Mouse (Mus musculus): ENCODE results near the gene Rasl11b. TPM values are rescaled to one million over a fixed set of nuclear protein-coding genes. Genes with fewer than 3 reads are reported as not detected.

Gene Rasl11b
- polyA plus RNA-seq, 1 experiment: 0.10 TPM

DNA sequence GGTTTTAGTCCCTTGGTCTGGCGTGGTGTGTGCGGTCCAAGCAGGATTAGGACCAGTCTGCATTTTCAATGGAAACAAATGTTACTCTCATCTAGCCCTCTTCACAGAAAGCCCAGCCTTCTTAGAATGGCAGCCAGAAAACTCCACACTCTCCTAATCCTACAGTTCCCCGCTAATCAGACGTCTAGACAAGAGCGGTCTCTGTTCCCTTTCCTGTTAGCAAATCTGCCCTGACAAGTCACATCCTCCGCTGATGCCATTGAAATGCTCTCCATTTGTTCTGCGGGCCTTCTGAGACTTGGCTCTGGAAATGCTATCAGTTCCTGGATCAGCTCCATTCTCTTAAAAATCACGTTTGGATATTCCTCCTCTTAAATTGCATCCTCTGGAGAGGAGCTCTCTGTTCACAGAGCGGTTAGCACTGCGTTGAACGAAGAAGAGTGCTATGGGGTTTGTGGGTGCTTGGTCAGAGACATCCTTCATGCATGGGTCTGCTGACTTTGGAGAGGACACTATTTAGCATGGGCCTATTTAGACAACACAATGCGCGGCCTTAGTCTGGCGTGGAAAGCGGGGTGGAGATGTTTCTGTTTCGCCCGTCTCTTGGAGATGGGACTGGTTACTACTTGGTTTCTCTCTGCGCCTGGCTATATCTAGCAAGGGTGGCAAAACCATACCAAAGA lies 21.8 kb upstream of the Rasl11b start:
- no peak for TF ChIP-seq GATA1 (IDR thresholded peaks at IDR 0.05; ENCODE audit: low read length)

DNA sequence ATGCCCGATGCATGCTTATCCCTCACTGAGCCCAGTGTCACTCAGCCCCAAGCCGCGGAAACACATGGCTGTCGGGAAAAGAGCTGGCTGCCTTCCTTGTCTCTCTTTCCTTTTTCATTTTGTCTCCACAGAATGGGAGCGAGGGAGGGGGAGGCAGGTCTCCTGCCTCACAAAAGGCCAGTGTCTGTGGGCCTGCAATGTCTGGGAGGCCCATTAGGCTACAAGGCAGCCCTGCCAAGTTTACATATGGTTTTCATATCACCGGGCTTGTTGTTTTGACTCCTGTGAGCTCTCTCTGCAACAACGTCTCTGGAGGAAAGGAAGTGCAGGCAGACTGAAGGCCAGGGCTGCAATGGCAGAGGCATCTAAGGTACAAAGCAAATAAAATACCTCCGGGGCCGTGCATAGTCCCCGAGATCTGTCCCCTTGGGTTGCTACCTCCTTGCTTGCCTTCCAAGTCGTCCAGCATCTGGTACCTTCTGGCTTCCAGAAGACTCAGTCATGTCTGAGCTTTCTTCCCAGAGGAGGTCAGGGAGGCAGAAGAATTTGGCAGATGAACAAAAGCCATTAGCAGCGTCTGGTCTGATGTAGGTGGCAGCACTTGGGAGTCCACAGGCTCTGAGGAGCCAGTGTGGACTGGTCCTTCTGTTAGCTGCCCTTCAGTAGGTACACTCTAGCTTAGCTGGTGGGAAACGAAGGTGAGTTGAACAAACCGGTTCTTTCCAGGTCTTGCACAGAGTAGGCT lies 19.4 kb upstream of the Rasl11b start:
- TF ChIP-seq GATA1 (IDR thresholded peaks at IDR 0.05; ENCODE audit: low read length): no peak

DNA sequence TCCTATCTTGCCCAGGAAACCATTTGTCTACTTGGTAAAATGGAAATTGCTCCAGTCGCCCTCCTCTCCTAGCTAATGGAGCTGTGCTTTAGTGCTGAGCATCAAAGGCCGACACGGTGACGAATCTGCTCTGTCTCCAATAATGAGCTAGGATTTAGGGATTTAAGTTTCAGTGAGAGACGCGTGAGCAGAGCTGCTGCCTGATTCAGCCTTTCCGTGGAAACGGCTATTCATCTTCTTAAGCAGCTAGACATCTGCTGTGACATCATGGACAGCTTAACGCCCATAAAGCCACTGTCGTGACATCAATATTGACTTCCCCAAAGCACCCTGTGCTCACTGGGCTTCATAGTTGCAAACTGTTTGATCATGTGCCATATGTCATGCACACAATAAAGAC lies 14.9 kb upstream of the Rasl11b start:
- TF ChIP-seq GATA1 (IDR thresholded peaks at IDR 0.05; ENCODE audit: low read length): no peak

DNA sequence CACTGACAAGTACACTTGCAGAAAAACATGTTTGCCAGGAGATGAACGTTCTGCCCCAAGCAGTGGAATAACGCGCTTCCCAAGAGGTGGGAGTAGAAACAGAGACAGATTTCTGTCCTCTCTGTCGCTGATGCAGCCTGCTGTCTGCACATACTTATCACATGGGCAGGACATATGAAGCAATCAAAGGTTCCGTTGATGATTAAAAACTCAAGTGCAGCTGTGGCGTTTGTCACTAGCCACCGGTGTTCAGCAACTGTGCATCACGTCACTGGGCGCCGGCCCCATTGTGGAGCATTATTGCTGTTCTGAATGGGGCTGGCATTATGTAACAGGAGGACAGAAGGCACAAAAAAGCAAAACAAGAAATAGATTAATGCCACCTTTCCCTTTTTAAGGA lies 12.0 kb upstream of the Rasl11b start:
- no peak for TF ChIP-seq GATA1 (IDR thresholded peaks at IDR 0.05; ENCODE audit: low read length)

- TF ChIP-seq GATA1 (IDR thresholded peaks at IDR 0.05; ENCODE audit: low read length): no peak
Measured at GRCm38 (mm10) chr5:74184607-74185006, 10.5 kb upstream of the Rasl11b start.

DNA sequence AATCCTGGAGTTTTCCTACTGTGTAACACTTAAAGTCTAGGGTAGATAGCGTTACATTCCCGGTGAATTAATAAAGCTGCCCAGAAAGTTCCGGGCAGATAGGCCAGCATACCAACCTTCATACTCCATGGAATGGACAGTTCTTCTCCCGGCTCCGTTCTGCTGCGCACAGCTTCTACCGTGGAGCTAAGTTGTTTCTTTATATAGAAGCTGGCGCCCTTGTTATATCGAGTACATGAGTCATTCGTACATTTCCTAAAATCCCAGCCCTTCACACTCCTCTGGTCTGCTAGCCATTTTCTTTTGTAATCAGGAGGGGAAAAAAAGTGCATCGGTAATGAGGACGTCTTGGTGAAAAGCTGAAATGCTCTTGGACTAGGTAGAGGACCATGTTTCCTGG lies 7.0 kb upstream of the Rasl11b start:
- TF ChIP-seq GATA1 (IDR thresholded peaks at IDR 0.05; ENCODE audit: low read length): no peak

- TF ChIP-seq GATA1 (IDR thresholded peaks at IDR 0.05; ENCODE audit: low read length): no peak
Measured at GRCm38 (mm10) chr5:74188886-74189285, 6.2 kb upstream of the Rasl11b start.

- no peak for TF ChIP-seq GATA1 (IDR thresholded peaks at IDR 0.05; ENCODE audit: low read length)
Measured at GRCm38 (mm10) chr5:74189484-74190160, 5.5 kb upstream of the Rasl11b start.

DNA sequence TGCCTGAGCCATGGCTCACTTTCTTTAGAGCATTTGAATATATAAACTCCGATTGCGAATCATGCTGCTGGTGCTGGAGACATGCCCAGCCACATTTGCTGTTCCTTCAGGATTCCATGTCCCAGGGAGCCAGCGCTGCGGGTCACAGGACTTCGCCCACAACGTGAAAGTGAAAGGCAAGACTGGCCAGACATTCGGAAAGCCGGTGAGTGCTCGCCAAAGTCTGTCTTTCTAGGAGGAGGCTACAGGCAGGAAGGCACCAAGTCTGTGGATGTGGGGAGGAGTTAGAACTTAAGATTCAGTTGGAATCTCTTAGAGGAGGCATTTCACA lies 5.0 kb upstream of the Rasl11b start:
- TF ChIP-seq GATA1 (IDR thresholded peaks at IDR 0.05; ENCODE audit: low read length): no peak

DNA sequence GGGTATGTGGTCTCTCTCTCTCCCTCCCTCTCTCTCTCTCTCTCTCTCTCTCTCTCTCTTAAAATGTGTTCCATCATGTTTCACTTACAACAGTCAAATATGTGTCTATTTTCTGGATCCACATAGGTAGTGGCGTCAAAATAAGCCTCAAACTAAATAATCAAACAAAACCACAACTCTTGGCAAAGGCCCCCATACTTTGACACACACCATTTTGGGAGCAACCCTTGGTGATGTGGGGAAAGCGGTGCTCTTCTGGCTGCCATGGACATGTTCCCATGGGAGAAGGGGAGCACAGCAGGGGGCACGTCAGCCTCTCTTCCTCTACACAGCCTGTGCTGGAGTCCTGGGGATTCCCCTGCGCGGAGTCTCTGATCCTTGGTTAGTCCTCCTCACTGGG lies 4.2 kb upstream of the Rasl11b start:
- no peak for TF ChIP-seq GATA1 (IDR thresholded peaks at IDR 0.05; ENCODE audit: low read length)

- no peak for TF ChIP-seq GATA1 (IDR thresholded peaks at IDR 0.05; ENCODE audit: low read length)
Measured at GRCm38 (mm10) chr5:74193008-74193407, 2.1 kb upstream of the Rasl11b start.

- no peak for TF ChIP-seq GATA1 (IDR thresholded peaks at IDR 0.05; ENCODE audit: low read length)
Measured at GRCm38 (mm10) chr5:74193626-74194025, 1.5 kb upstream of the Rasl11b start.

- TF ChIP-seq GATA1 (IDR thresholded peaks at IDR 0.05; ENCODE audit: low read length): no peak
Measured at GRCm38 (mm10) chr5:74194027-74194840, 852 bp upstream of the Rasl11b start.

DNA sequence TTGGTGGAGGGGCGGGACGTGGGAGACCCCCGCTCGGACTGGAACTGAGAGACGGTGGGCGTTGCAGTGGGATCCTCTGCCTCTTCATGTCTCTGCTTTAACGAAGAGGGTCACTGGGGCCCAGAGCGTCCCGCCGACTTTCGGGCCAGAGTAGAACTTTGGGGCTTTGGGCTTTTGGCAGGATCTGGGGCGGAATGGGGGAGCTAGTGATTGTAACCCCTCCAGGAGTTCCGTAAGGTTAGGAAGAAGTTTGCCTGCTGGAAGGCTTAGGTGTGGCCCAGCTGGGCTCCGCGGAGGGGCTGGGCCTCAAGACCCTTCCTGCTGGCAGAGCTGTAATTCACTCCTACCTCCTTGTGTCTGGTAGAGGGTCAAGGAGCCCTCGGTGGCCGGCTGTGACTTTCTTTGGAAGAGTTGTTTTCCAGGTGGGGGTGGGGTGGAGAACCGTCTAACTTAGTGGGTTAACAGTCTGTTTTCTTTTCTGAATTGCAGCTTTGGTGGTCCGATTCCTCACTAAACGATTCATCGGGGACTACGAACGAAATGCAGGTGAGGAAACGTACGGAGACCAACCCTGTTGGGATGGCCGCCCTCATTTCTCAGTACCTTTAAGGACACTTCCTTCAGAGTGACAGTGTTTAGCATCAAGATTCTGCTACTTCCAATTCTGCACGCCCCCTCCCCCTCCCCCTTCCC lies 674 bp downstream of the Rasl11b start:
- no peak for TF ChIP-seq GATA1 (IDR thresholded peaks at IDR 0.05; ENCODE audit: low read length)

DNA sequence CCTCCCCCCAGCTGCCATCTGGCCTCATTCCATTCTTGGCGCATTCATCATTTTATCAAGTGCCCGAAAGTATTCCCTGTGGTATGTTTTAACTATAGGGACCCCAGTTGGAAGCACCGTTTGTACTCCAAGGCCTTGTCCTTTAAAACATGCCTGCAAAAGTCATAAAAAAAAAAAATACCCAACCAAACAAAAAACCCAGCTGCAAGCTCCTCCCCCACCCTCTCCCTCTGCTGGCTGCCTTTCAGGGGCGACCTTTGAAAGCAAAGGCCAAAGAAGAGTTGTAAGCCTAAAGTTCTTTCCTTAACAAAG lies 1.2 kb downstream of the Rasl11b start:
- no peak for TF ChIP-seq GATA1 (IDR thresholded peaks at IDR 0.05; ENCODE audit: low read length)
